Mouse (Mus musculus): Measurements from ENCODE around the gene Pcdh20.

The Pcdh20 gene

DNA sequence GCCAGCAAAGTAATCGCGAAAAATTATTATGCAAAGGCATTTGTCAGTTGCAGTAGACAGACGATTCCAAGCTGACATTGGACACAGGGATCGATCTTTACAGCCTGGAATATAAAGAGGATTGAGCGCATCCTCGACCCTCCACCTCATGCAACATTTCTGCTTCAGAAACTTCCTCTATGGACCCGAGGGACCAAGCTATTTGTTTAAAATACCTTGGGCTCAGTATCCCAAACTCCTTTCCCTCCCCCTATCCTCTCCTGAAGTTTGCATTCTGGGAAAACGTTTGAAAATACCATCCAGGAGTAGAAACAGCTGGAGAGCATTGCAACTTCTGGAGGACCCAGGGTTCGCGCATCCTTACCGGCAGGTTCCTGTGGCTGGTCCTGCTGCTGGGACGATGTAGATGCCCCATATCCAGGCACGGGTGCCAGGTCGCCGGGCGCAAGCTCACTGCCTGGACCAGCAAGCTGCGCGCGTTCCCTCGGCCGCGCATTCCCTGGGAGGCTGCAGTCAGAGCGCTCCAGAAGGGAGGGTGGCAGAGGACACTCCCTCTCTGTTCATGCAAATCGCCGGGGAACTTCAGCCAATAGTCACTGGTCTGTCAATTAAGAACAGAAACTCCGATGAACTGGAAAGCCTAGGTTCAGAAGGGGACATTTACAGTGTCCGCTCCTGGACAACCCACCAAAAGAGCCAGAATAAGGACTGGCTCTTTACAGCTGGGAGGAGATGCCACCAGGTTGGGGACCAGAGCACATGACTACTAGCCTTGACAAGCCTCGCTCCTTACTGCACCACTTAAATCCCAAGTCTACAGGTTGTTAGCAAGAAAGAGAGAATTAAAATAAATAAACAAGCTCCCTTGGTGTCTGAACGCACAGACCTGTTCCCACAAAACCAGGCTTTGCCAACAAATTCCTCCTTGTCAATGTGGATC is at the start of gene Pcdh20:
Gene Pcdh20 (minus strand): TSS at position 902 of the 940 bp plus-strand sequence.
- DNase-seq: peak; percentile 7

DNA sequence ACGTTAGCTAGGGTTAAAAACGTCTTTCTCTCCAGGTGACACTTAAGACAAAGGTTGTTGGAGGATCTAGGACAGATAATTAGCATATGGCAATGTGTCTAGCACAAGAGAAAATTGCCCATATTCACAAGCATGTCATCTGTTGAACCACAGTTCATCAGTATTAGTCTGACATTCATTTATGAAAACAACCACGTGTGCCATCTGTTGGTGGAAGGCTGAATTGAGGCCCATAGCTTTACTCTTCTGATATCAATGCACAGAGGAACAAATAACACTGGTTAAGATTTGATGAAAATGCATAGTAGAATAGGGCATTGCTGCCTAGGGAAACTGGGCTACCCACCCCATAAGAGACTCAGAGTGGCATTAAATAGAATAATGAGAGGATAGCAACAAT is 8.7 kb upstream of the Pcdh20 start:
- DNase-seq: no peak

GRCm38 (mm10) chr14:88469956-88470355 is 1.2 kb downstream of the Pcdh20 start:
- no peak for DNase-seq

GRCm38 (mm10) chr14:88469361-88469760 is 1.8 kb downstream of the Pcdh20 start:
- DNase-seq: no peak

DNA sequence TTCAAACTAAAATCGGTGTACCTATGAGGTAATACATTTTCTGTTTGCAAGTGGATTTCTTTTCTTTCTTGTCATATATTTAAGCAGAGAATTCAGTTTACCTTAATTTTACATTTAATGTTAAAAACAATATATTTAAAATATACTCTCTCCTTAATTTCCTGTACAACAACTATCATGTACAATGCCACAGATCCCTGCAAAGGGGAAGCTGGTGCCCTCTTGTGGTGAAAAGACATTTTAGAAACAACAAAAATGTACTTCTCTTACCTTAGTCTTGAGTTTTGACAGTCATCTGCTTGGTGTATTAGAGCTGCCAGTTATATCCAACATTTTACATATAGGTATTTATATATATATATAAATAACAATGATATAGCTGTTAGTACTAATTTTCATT is 4.8 kb downstream of the Pcdh20 start:
- no peak for DNase-seq

- DNase-seq: no peak
These were observed 6.8 kb downstream of the Pcdh20 start for GRCm38 (mm10) chr14:88464356-88464755.

DNA sequence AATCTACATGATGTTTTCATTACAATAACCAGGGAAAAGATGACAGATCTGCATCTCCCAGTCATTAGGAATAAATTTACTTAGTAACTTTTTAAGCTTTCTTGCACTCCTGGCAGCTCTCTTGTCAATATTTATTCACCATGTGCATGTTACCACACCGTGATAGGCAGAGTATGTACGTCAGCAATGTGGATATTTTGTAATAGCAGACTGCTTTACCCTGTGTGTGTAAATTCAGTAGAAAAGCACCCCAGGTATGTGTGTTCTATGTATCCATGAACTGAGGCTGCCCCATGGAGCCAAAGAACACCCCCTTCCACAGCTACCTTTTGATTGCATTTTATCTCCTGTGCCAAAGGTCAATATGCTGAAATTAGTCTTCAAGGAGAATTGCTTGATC is 7.8 kb downstream of the Pcdh20 start:
- DNase-seq: no peak

DNA sequence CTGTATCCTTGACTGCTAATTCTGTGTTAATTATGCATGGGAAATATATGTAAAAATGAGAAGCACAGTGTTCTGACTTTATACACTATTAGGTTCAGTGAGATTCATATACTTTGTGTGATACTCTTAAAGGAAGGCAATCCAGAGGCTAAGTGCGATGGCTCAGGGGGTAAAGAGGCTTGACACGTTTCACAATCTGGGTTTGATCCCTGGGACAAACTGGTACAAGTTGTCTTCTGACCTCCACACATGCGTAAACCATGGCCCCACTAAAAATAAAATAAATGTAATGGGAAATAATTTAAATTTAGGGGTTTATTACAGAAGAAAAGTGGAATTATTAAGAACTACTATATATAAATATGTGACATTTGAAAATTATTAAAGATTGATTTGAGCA is 8.3 kb downstream of the Pcdh20 start:
- no peak for DNase-seq

DNA sequence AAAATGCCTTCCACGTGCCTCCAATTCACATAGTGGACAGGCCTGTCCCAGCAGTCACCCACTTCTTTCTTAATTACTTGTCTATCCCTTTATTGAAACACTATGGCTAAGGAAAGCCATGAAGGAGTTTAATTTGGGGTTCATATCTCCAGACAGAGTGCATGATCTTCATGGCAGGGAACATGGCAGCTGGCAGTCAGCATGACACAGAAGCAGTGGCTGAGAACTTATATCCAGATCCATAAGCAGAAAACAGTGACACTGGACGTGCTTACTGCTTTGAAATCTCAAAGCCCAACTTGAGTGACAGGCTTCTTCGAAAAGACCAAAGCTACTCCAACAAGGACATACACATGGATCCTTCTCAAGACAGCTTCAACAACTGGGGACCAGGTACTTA is 10.5 kb downstream of the Pcdh20 start:
- DNase-seq: no peak

DNA sequence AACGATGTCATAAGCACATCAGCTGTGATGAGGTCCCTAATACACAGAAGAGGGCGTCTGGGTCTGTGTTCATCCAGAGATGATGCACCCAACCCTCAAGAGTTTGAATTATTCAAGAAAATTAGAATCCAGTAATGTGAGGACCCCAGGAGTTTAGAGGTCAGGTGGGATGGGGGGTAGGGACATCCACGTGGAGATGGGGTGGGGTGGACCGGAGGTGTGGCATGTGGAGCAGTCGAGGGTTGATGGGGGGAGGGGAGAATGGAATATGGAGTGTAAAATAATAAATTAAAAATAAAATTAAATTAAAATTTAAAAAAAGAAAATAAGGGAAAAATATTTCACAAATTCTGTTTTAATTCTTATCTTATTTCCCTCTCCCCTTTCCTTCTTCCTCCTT is 27.9 kb downstream of the Pcdh20 start:
- no peak for DNase-seq

DNA sequence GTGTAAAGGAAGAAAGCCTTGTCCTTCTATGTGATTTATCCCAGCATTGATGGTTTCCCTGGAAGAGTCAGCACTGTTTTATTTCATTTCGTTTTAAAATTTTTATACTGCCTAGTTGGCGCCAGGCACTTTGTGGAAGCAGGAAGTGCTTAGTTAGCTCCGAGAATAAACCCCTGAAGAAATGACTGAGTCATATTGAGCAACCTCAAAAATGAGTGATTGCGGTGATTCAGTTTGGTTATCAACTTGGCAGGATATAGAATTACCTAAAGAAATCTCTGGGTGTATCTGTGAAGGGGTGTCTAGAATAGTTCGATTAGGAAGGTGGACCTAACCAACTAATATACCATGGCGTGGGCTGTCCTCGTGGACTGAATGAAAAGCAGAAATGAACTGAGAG is 41.8 kb downstream of the Pcdh20 start:
- DNase-seq: no peak

- no peak for DNase-seq
These were observed 43.8 kb downstream of the Pcdh20 start for GRCm38 (mm10) chr14:88427370-88427769.
